Mouse (Mus musculus): ENCODE measurements at regions not wholly inside any gene's neighbourhood (a gene's known extent, or its start where the extent isn't known, plus 50 kb on each side); places are given as distances from the start of the nearest gene placed in this dataset.
A peak's percentile ranks its signal among the peaks of the same experiment; 100 is the strongest.

DNA sequence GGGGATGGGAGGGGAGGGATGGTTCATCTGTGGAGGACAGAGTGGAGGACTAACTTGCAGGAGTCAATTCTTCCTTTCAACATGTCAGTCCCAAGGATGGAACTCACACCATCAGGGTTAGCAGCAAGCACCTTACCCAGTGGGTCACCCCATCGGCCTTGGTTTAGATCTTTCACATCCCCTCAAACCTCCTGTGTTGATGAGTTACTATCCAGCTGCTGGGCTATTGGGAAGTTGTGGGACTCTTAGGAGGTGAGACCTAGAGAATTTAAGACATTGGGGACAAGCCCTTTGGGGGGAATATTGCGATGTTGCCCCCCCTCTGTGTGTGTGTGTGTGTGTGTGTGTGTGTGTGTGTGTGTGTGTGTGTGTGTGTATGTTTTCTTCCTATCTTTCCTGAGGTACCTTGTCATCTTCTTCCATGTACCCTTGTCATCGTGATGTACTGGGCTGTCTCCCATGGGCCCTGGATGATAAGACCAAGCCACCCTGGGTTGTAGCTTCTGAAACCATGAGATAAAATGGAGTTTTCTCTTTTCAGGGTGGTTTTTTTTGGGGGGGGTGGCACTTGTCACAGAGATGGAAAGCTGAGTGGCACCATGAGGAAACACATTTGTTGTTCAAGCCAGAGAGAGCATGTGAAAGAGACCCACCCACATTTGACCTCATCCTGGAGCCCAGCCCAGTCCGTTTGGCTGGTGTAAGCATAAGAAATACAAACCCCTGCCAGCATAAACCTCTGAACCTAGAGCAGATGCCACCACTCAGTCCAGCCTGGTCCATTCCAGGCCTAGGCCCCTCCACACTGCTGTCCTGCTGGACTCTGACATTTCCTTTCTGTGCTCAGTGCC lies 98.3 kb upstream of the Bod1 start:
- H3K27ac ChIP-seq (ENCODE audit: low read depth, low read length) = peak overlapping the region; percentile 95
- H3K4me1 ChIP-seq (replicated peaks; ENCODE audit: control insufficient read depth, insufficient read depth, low read length) = peaks cover 18% of the 10 kb centered on the region
- no peaks in the 10 kb centered on the region for H3K27me3 ChIP-seq (replicated peaks; ENCODE audit: control insufficient read depth, insufficient read depth, low read length)
- WGBS = 51% methylated on average over 4 of the region's 4 CpGs
- ATAC-seq (replicated peaks; ENCODE audit: low FRiP score) = peak; percentile 97
- peak overlapping the region; percentile 42 for H3K4me2 ChIP-seq
- no peaks in the 10 kb centered on the region for H3K9me3 ChIP-seq (ENCODE audit: control insufficient read depth, low read length)
- peak overlapping the region; percentile 63 for H3K9ac ChIP-seq (ENCODE audit: low read depth, low read length)
- H3K4me3 ChIP-seq (ENCODE audit: low read depth, low read length) = no peak overlapping the region
- no peaks in the 10 kb centered on the region for H3K36me3 ChIP-seq (ENCODE audit: control insufficient read depth, insufficient read depth, low read length)
- DNase-seq (ENCODE audit: low spot score) = no peak

DNA sequence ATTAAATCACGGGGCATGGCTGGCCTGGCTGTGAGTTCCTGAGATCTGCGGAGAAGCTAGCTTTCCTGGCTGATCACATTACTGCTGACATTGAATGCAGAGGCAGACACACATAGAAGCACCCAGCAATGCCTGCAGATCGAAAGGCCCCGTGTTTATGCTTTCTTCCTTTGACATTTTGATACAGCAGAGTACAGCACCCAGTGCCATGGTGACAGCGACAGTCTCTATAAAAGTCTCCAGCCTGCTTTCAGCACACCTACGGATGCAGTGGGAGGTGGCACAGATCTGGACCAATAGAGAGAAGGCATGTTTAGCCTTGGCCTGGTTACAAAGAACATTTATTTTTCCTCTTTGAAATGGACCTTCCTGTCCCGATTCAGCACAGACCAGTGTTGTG lies 99.2 kb upstream of the Bod1 start:
- H3K9ac ChIP-seq (ENCODE audit: low read depth, low read length) = peak overlapping the region; percentile 63
- 84% methylated on average over 7 of the region's 7 CpGs for WGBS

DNA sequence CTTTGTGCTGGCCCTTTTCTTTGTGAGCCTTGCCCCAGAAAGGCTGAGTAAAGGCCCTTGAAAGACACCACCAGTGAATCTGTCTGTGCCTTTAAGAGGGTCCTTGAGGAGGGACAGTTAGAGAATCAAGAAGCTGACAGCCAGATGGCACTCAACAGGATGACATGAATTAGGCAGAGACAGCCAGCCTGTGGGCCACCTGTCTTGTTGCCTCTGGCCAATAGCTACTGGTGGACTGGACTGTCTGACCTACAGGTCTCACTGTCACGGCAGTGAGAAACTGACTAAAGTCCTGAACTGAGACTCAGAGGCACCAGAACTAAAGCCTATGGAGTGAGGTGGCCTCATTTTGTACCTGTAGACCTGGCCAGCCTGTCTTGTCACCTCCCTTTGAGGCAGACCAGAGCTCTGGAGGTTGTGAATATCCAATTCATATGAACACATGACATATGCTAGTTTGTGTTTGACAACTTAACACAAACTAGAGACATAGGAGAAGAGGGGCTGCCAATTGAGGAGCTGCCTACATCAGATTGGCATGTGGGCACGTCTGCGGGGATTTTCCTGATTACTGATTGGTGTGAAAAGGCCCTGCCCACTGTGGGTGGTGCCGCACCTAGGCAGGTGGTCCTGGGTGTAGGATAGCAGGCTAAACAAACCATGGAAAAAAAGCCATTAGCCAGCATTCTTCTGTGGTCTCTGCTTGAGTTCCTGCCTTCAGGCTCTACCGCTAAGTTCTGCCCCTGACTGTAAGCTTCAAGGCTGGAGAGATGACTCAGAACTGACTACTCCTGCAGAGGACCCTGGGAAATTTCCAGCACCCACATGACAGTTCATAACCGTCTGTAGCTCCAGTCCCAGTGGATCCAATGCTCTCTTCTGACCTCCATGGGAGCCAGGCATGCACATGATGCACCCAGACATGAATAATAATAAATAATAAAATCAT lies 100.1 kb upstream of the Bod1 start:
- 84% methylated on average over 6 of the region's 6 CpGs for WGBS

More for the DNA sequence above, 99.2 kb upstream of the Bod1 start:
- ATAC-seq (replicated peaks; ENCODE audit: low FRiP score) (no peak), DNase-seq (ENCODE audit: low spot score) (no peak)
- H3K4me2 ChIP-seq = peak overlapping the region; percentile 42; the same call in 1 of the 2 replicates
- no peaks in the 10 kb centered on the region for H3K27me3 ChIP-seq (replicated peaks; ENCODE audit: control insufficient read depth, insufficient read depth, low read length)
- H3K27ac ChIP-seq (ENCODE audit: low read depth, low read length) = peak overlapping the region; percentile 95
- H3K36me3 ChIP-seq (ENCODE audit: control insufficient read depth, insufficient read depth, low read length) = no peaks in the 10 kb centered on the region
- H3K4me1 ChIP-seq (replicated peaks; ENCODE audit: control insufficient read depth, insufficient read depth, low read length) = peaks cover 18% of the 10 kb centered on the region
- no peak overlapping the region for H3K4me3 ChIP-seq (ENCODE audit: low read depth, low read length)
- no peaks in the 10 kb centered on the region for H3K9me3 ChIP-seq (ENCODE audit: control insufficient read depth, low read length)

DNA sequence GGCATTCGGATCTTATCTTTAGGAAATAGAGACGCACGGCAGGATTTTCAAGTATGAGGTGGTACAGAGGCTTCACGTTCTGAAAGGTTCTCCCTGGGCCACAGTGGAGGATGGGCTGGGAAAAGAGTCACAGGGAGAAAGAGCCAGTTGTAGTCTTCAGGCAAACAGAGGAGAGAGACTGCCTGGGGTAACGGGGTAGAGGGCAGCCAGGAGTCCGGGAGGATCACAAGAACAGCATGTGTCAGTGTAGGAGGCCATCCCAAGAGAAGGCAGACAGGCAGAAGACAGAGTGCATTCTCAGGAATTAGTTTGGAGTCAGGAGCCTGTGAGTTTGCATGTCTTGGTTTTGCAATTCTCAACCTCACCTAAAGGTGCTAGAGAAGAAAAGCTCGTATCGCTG lies 94.5 kb upstream of the Cpeb4 start:
- Histone ChIP-seq H3K4me2 (no peak overlapping the region), H3K9me3 (ENCODE audit: control insufficient read depth, low read length) (no peaks in the 10 kb centered on the region), H3K4me1 (replicated peaks; ENCODE audit: control insufficient read depth, insufficient read depth, low read length) (peaks cover 10% of the 10 kb centered on the region), H3K27ac (ENCODE audit: low read depth, low read length) (no peak overlapping the region), H3K36me3 (ENCODE audit: control insufficient read depth, insufficient read depth, low read length) (no peaks in the 10 kb centered on the region), H3K27me3 (replicated peaks; ENCODE audit: control insufficient read depth, insufficient read depth, low read length) (no peaks in the 10 kb centered on the region), H3K4me3 (ENCODE audit: low read depth, low read length) (no peak overlapping the region), H3K9ac (ENCODE audit: low read depth, low read length) (no peak overlapping the region)
- DNase-seq (ENCODE audit: low spot score) (no peak), ATAC-seq (replicated peaks; ENCODE audit: low FRiP score) (no peak)
- 82% methylated on average over 8 of the region's 8 CpGs for WGBS

More for the DNA sequence above, 100.1 kb upstream of the Bod1 start:
- H3K4me3 ChIP-seq (ENCODE audit: low read depth, low read length) = no peak overlapping the region
- ATAC-seq (replicated peaks; ENCODE audit: low FRiP score) = no peak
- no peaks in the 10 kb centered on the region for H3K27me3 ChIP-seq (replicated peaks; ENCODE audit: control insufficient read depth, insufficient read depth, low read length)
- H3K9me3 ChIP-seq (ENCODE audit: control insufficient read depth, low read length) = no peaks in the 10 kb centered on the region
- DNase-seq (ENCODE audit: low spot score) = no peak
- no peaks in the 10 kb centered on the region for H3K36me3 ChIP-seq (ENCODE audit: control insufficient read depth, insufficient read depth, low read length)
- H3K4me1 ChIP-seq (replicated peaks; ENCODE audit: control insufficient read depth, insufficient read depth, low read length) = peaks cover 18% of the 10 kb centered on the region
- H3K9ac ChIP-seq (ENCODE audit: low read depth, low read length) = peak overlapping the region; percentile 63; the same call in 1 of the 2 replicates
- H3K4me2 ChIP-seq = no peak overlapping the region
- H3K27ac ChIP-seq (ENCODE audit: low read depth, low read length) = peak overlapping the region; percentile 95; the same call in 1 of the 2 replicates

DNA sequence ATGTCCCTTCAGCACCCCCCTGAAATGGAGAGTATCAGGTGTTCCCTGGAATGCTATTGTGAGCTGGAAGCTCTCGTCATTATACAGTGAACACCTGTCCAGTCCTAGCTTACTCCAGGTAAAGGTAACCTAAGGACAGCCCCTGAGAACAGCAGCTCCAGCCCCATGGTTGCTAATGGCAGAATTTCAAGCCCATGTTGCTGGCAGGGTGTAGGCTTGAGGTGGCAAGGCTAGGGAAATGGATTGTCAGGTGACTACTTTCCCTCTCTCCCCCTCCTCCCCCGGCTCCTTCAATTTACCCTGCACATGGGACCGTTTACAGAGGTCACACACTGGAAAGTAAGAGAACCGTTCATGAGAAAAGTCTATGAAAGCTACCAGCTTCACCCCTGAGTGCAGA lies 93.2 kb upstream of the Cpeb4 start:
- 75% methylated on average over 4 of the region's 4 CpGs for WGBS

DNA sequence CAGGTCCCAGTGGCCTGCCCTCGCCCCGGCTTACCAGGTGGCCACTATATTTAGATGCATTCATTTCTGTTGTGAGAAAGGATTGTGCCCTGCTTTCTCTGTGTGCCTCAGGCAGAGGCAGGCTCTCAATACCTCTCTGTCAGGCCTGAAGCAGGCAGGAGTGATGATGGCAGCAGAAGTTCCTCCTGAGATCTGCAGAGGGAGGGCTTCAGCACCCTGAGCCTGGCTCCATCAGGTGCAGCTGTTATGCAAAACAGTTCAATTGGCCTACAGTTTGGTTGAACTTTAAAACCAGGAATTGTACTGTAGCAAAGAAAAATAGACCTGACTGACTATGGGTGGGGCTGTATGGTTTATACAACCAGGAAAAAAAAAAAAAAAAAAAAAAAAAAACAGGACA lies 92.7 kb upstream of the Cpeb4 start:
- no peaks in the 10 kb centered on the region for H3K27me3 ChIP-seq (replicated peaks; ENCODE audit: control insufficient read depth, insufficient read depth, low read length)
- H3K4me2 ChIP-seq = no peak overlapping the region
- H3K27ac ChIP-seq (ENCODE audit: low read depth, low read length) = no peak overlapping the region
- peaks cover 10% of the 10 kb centered on the region for H3K4me1 ChIP-seq (replicated peaks; ENCODE audit: control insufficient read depth, insufficient read depth, low read length)
- no peaks in the 10 kb centered on the region for H3K9me3 ChIP-seq (ENCODE audit: control insufficient read depth, low read length)
- no peaks in the 10 kb centered on the region for H3K36me3 ChIP-seq (ENCODE audit: control insufficient read depth, insufficient read depth, low read length)
- no peak overlapping the region for H3K9ac ChIP-seq (ENCODE audit: low read depth, low read length)
- WGBS = 93% methylated on average over 2 of the region's 2 CpGs
- ATAC-seq (replicated peaks; ENCODE audit: low FRiP score) (no peak), DNase-seq (ENCODE audit: low spot score) (no peak)
- H3K4me3 ChIP-seq (ENCODE audit: low read depth, low read length) = no peak overlapping the region

More for the DNA sequence above, 93.2 kb upstream of the Cpeb4 start:
- no peak overlapping the region for H3K4me2 ChIP-seq
- no peaks in the 10 kb centered on the region for H3K9me3 ChIP-seq (ENCODE audit: control insufficient read depth, low read length)
- DNase-seq (ENCODE audit: low spot score) = no peak
- H3K27me3 ChIP-seq (replicated peaks; ENCODE audit: control insufficient read depth, insufficient read depth, low read length) = no peaks in the 10 kb centered on the region
- no peak overlapping the region for H3K27ac ChIP-seq (ENCODE audit: low read depth, low read length)
- no peak for ATAC-seq (replicated peaks; ENCODE audit: low FRiP score)
- H3K4me3 ChIP-seq (ENCODE audit: low read depth, low read length) = no peak overlapping the region
- no peak overlapping the region for H3K9ac ChIP-seq (ENCODE audit: low read depth, low read length)
- H3K36me3 ChIP-seq (ENCODE audit: control insufficient read depth, insufficient read depth, low read length) = no peaks in the 10 kb centered on the region
- peaks cover 10% of the 10 kb centered on the region for H3K4me1 ChIP-seq (replicated peaks; ENCODE audit: control insufficient read depth, insufficient read depth, low read length)

DNA sequence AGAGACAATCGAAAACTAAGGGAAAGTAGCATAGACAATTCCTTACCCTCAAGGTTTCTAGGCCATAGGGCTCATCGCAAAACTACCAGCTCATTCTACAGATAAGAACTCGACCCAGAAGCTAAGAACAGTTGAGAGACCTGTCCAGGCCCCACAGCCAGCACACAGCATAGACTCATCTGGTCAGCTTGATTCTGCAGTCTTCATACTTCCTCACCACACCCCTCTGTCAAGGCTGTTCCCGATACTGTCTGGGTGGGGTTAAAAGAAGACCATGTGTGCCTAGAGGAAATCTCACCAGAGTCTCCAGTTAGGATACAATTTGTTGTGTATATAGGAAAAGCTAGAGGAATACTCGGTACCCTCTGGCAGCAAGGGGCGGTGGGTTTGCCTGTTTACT lies 91.0 kb upstream of the Cpeb4 start:
- no peak overlapping the region for H3K9ac ChIP-seq (ENCODE audit: low read depth, low read length)

DNA sequence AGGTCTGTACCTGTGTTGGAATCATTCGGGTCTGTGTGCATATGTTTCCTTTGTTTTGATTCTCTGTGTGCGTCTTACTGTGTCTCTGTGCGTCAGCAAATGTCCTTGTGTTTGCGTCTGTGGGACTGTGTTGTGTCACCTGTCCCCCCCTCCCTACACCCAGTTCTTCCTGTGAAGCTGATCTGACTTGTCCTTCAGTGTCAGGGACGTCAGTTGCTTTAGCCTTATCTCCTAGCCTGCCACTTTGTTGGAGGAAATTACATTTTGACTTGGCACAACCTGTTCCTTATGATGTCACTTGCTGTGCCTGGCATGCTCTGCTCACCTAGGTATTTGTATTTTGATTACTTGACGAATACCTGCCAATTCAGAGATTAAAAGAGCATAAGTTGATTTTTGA lies 90.4 kb upstream of the Cpeb4 start:
- no peaks in the 10 kb centered on the region for H3K9me3 ChIP-seq (ENCODE audit: control insufficient read depth, low read length)
- no peaks in the 10 kb centered on the region for H3K27me3 ChIP-seq (replicated peaks; ENCODE audit: control insufficient read depth, insufficient read depth, low read length)
- no peak overlapping the region for H3K27ac ChIP-seq (ENCODE audit: low read depth, low read length)
- no peak overlapping the region for H3K9ac ChIP-seq (ENCODE audit: low read depth, low read length)
- ATAC-seq (replicated peaks; ENCODE audit: low FRiP score) (no peak), DNase-seq (ENCODE audit: low spot score) (no peak)
- H3K4me3 ChIP-seq (ENCODE audit: low read depth, low read length) = no peak overlapping the region
- no peak overlapping the region for H3K4me2 ChIP-seq
- peaks cover 10% of the 10 kb centered on the region for H3K4me1 ChIP-seq (replicated peaks; ENCODE audit: control insufficient read depth, insufficient read depth, low read length)
- WGBS = 69% methylated on average over 6 of the region's 6 CpGs
- H3K36me3 ChIP-seq (ENCODE audit: control insufficient read depth, insufficient read depth, low read length) = no peaks in the 10 kb centered on the region

More for the DNA sequence above, 91.0 kb upstream of the Cpeb4 start:
- Histone ChIP-seq H3K4me3 (ENCODE audit: low read depth, low read length) (no peak overlapping the region), H3K4me1 (replicated peaks; ENCODE audit: control insufficient read depth, insufficient read depth, low read length) (peaks cover 10% of the 10 kb centered on the region), H3K27me3 (replicated peaks; ENCODE audit: control insufficient read depth, insufficient read depth, low read length) (no peaks in the 10 kb centered on the region), H3K4me2 (no peak overlapping the region), H3K27ac (ENCODE audit: low read depth, low read length) (peak overlapping the region; percentile 35; the same call in 1 of the 2 replicates), H3K9me3 (ENCODE audit: control insufficient read depth, low read length) (no peaks in the 10 kb centered on the region), H3K36me3 (ENCODE audit: control insufficient read depth, insufficient read depth, low read length) (no peaks in the 10 kb centered on the region)
- 65% methylated on average over 6 of the region's 6 CpGs for WGBS
- ATAC-seq (replicated peaks; ENCODE audit: low FRiP score) (peak; percentile 94), DNase-seq (ENCODE audit: low spot score) (no peak)
